11 mouse cellular contexts compared by ENCODE assay signal in genomic region chr4:155776704-155777335, GRCm38 (mm10). TPM values are rescaled to one million over a fixed set of nuclear protein-coding genes. Genes with fewer than 3 reads are reported as not detected.
A peak's percentile ranks its signal among the peaks of the same experiment; 100 is the strongest.
DNase-seq lines count a peak whose midpoint lies in the region; ATAC-seq and TF ChIP-seq lines count a peak whose summit lies in the region.
"Had no signal": no experiment of that assay in that cellular context is flagged by ENCODE, and none has a peak within 500 bp of the region (broad histone marks: within the 10 kb centered on the region; RNA-seq: fewer than 3 reads in every experiment).

No protein-coding gene starts in this region.

- no peak overlapping the region for H3K4me2 ChIP-seq in heart, embryonic 15.5 days
- H3K4me2 ChIP-seq in liver, embryonic 16.5 days (ENCODE audit: low read depth, low read length): no peak overlapping the region
- peak overlapping the region; percentile 15 for H3K4me2 ChIP-seq in myocyte (ENCODE audit: low read depth)
- H3K4me2 ChIP-seq: liver, embryonic 15.5 days; neural tube, embryonic 12.5 days had no signal

- H3K9ac ChIP-seq in heart, embryonic 15.5 days: no peak overlapping the region
- H3K9ac ChIP-seq in liver, embryonic 16.5 days (ENCODE audit: low read depth, low read length): no peak overlapping the region
- H3K9ac ChIP-seq: liver, embryonic 15.5 days; neural tube, embryonic 12.5 days had no signal

- H3K27me3 ChIP-seq in heart, embryonic 15.5 days: peaks cover 19% of the 10 kb centered on the region
- H3K27me3 ChIP-seq in liver, embryonic 16.5 days (ENCODE audit: control insufficient read depth, insufficient read depth, low read depth, low read length): peaks cover 46% of the 10 kb centered on the region
- H3K27me3 ChIP-seq in myocyte (ENCODE audit: control insufficient read depth, insufficient read depth, insufficient read length): no peaks in the 10 kb centered on the region

- 42% methylated on average over 2 of the region's 2 CpGs for WGBS in heart, embryonic 15.5 days
- 27% methylated on average over 2 of the region's 2 CpGs for WGBS in liver, embryonic 16.5 days (ENCODE audit: insufficient replicate concordance)

- H3K36me3 ChIP-seq in heart, embryonic 15.5 days: no peaks in the 10 kb centered on the region
- H3K36me3 ChIP-seq in liver, embryonic 16.5 days (ENCODE audit: control insufficient read depth, insufficient read depth): no peaks in the 10 kb centered on the region
- no peaks in the 10 kb centered on the region for H3K36me3 ChIP-seq in myocyte (ENCODE audit: control insufficient read depth, insufficient read depth)
- H3K36me3 ChIP-seq: liver, embryonic 15.5 days; neural tube, embryonic 12.5 days had no signal

- no peaks in the 10 kb centered on the region for H3K79me2 ChIP-seq in myocyte (ENCODE audit: control insufficient read depth, insufficient read depth)

- TF ChIP-seq POLR2A in myocyte (IDR thresholded peaks at IDR 0.05; ENCODE audit: insufficient read length, low read depth): no peak

- no peak for DNase-seq in heart, postnatal 36 days
- no peak for DNase-seq in liver
- DNase-seq in layer of hippocampus, adult 11-12 months (ENCODE audit: low spot score): no peak

- H3ac ChIP-seq in myocyte (ENCODE audit: control insufficient read depth, insufficient read length): no peak overlapping the region

- H3K4me3 ChIP-seq in heart, embryonic 15.5 days: no peak overlapping the region
- no peak overlapping the region for H3K4me3 ChIP-seq in liver, embryonic 16.5 days (ENCODE audit: low read depth, low read length)
- H3K4me3 ChIP-seq in brown adipose tissue, adult 24 weeks (ENCODE audit: insufficient read depth, low read depth, low read length): no peak overlapping the region
- no peak overlapping the region for H3K4me3 ChIP-seq in myocyte
- H3K4me3 ChIP-seq: liver, embryonic 15.5 days; neural tube, embryonic 12.5 days had no signal

- H3K4me1 ChIP-seq in heart, embryonic 15.5 days (replicated peaks): peaks cover 60% of the 10 kb centered on the region
- peaks cover 18% of the 10 kb centered on the region for H3K4me1 ChIP-seq in liver, embryonic 16.5 days (ENCODE audit: control insufficient read depth, low read depth, low read length)
- peaks cover 25% of the 10 kb centered on the region for H3K4me1 ChIP-seq in brown adipose tissue, adult 24 weeks (ENCODE audit: control insufficient read depth, insufficient read depth, insufficient read length, low read length)

- H3K9me3 ChIP-seq in heart, embryonic 15.5 days (replicated peaks): no peaks in the 10 kb centered on the region
- H3K9me3 ChIP-seq in liver, embryonic 16.5 days (replicated peaks; ENCODE audit: control insufficient read depth, low read length): no peaks in the 10 kb centered on the region
- H3K9me3 ChIP-seq: liver, embryonic 15.5 days; neural tube, embryonic 12.5 days had no signal

- intact Hi-C loops in heart, postnatal 36 days (cut with DNase I): no loop called here

- ATAC-seq in heart, embryonic 15.5 days (replicated peaks; ENCODE audit: insufficient number of reproducible peaks, insufficient read depth, low FRiP score, low read depth): no peak
- ATAC-seq in liver, embryonic 16.5 days (ENCODE audit: low read depth): peak; percentile 12; the same call in 1 of the 2 replicates
- no peak for ATAC-seq in inflammation-experienced regulatory T-cells, adult 6 months

- H3K27ac ChIP-seq in heart, embryonic 15.5 days: peak overlapping the region; percentile 69
- no peak overlapping the region for H3K27ac ChIP-seq in liver, embryonic 16.5 days (ENCODE audit: low read length)
- H3K27ac ChIP-seq in brown adipose tissue, adult 24 weeks (replicated peaks; ENCODE audit: low read depth, low read length): peak overlapping the region; percentile 97
- H3K27ac ChIP-seq: liver, embryonic 15.5 days; neural tube, embryonic 12.5 days had no signal

TF ChIP-seq in myocyte, 11 proteins besides CTCF, POLR2A, EP300 and RAD21:
- TF ChIP-seq CEBPB (IDR thresholded peaks at IDR 0.05; ENCODE audit: insufficient read depth, poor library complexity, severe bottlenecking) (no peak), TCF12 (IDR thresholded peaks at IDR 0.05; ENCODE audit: insufficient read depth, poor library complexity, severe bottlenecking) (no peak), TCF3 (IDR thresholded peaks at IDR 0.05; ENCODE audit: insufficient read length, low read depth) (no peak), POLR2AphosphoS2 (IDR thresholded peaks at IDR 0.05; ENCODE audit: insufficient read length, low read depth) (no peak), SRF (IDR thresholded peaks at IDR 0.05; ENCODE audit: control insufficient read depth, insufficient read length, low read depth) (no peak), USF1 (IDR thresholded peaks at IDR 0.05; ENCODE audit: low read depth) (no peak), E2F4 (IDR thresholded peaks at IDR 0.05; ENCODE audit: insufficient read depth) (no peak), MYOD1 (IDR thresholded peaks at IDR 0.05; ENCODE audit: control insufficient read depth in 1 of 3, insufficient read length in 2 of 3, low read depth in 2 of 3) (no peak), MYOG (IDR thresholded peaks at IDR 0.05; ENCODE audit: control insufficient read depth in 1 of 3, insufficient read depth in 1 of 3, insufficient read length in 2 of 3, low read depth in 2 of 3) (no peak)

RNA-seq across cellular contexts. Expression of gene Vwa1, which starts 2.3 kb away (rescaled TPM):
- polyA plus RNA-seq in heart, embryonic 15.5 days (2015; fragmentation: Nextera tagmentation; extraction: Ambion mirVana): 5.9 and 7.8 TPM in 2 replicates
- 1 to 10 TPM; 6.6 to 7.9 TPM for total RNA-seq in heart, postnatal 36 days (2021)
- 0.28 and 0.34 TPM in 2 replicates for polyA plus RNA-seq in liver, embryonic 16.5 days (2015; fragmentation: Nextera tagmentation; extraction: Ambion mirVana)
- polyA plus RNA-seq in brown adipose tissue, adult 24 weeks (2012; ENCODE audit: insufficient read depth, insufficient read length, missing spikeins): 2.3 and 3.9 TPM in 2 replicates
- polyA plus RNA-seq in myocyte (2012; fragmentation: generic; extraction: Trizol): 3.2 TPM
- under 1 TPM in 1 of 3 experiments, not detected in 2; 0.09 TPM for polyA plus RNA-seq in inflammation-experienced regulatory T-cells, adult 6 months (2017; shearing (Covaris generic))

RNA-seq across cellular contexts. Expression of gene Tmem88b, which starts 8.9 kb away (rescaled TPM):
- 1.7 and 2.0 TPM in 2 replicates for polyA plus RNA-seq in heart, embryonic 15.5 days (2015; fragmentation: Nextera tagmentation; extraction: Ambion mirVana)
- 1 to 10 TPM in 1 of 2 experiments, under 1 TPM in 1; 0.64 to 1.3 TPM for total RNA-seq in heart, postnatal 36 days (2021)
- polyA plus RNA-seq in liver, embryonic 16.5 days (2015; fragmentation: Nextera tagmentation; extraction: Ambion mirVana): 0.12 and 0.19 TPM in 2 replicates
- polyA plus RNA-seq in brown adipose tissue, adult 24 weeks (2012; ENCODE audit: insufficient read depth, insufficient read length, missing spikeins): 0.42 and 0.67 TPM in 2 replicates
- polyA plus RNA-seq in myocyte (2012; fragmentation: generic; extraction: Trizol): 0.97 TPM
- polyA plus RNA-seq in inflammation-experienced regulatory T-cells, adult 6 months (2017; shearing (Covaris generic)): not detected

RNA-seq across cellular contexts. Expression of gene Ankrd65, which starts 13.4 kb away (rescaled TPM):
- polyA plus RNA-seq in heart, embryonic 15.5 days (2015; fragmentation: Nextera tagmentation; extraction: Ambion mirVana): 0.13 TPM in 1 of 2 replicates, not detected in the other
- total RNA-seq in heart, postnatal 36 days (2021): not detected
- 0.08 TPM in 1 of 2 replicates, not detected in the other for polyA plus RNA-seq in liver, embryonic 16.5 days (2015; fragmentation: Nextera tagmentation; extraction: Ambion mirVana)
- not detected in 2 replicates for polyA plus RNA-seq in brown adipose tissue, adult 24 weeks (2012; ENCODE audit: insufficient read depth, insufficient read length, missing spikeins)
- not detected for polyA plus RNA-seq in myocyte (2012; fragmentation: generic; extraction: Trizol)
- polyA plus RNA-seq in inflammation-experienced regulatory T-cells, adult 6 months (2017; shearing (Covaris generic)): not detected
- polyA plus RNA-seq: brain, embryonic 14.5 days; neural tube, embryonic 12.5 days had no signal

RNA-seq across cellular contexts. Expression of gene Atad3a, which starts 15.9 kb away (rescaled TPM):
- 88.9 and 108 TPM in 2 replicates for polyA plus RNA-seq in heart, embryonic 15.5 days (2015; fragmentation: Nextera tagmentation; extraction: Ambion mirVana)
- 10 to 100 TPM; 45.1 to 45.9 TPM for total RNA-seq in heart, postnatal 36 days (2021)
- polyA plus RNA-seq in liver, embryonic 16.5 days (2015; fragmentation: Nextera tagmentation; extraction: Ambion mirVana): 43.7 and 49.5 TPM in 2 replicates
- polyA plus RNA-seq in brown adipose tissue, adult 24 weeks (2012; ENCODE audit: insufficient read depth, insufficient read length, missing spikeins): 57.0 and 74.0 TPM in 2 replicates
- polyA plus RNA-seq in myocyte (2012; fragmentation: generic; extraction: Trizol): 60.9 TPM
- polyA plus RNA-seq in inflammation-experienced regulatory T-cells, adult 6 months (2017; shearing (Covaris generic)): 10 to 100 TPM in 2 of 3 experiments, 1 to 10 TPM in 1; 9.8 to 27.2 (median 21.7) TPM

RNA-seq across cellular contexts. Expression of gene Mrpl20, which starts 25.9 kb away (rescaled TPM):
- polyA plus RNA-seq in heart, embryonic 15.5 days (2015; fragmentation: Nextera tagmentation; extraction: Ambion mirVana): 131 TPM in 2 replicates
- 10 to 100 TPM; 77.8 to 81.1 TPM for total RNA-seq in heart, postnatal 36 days (2021)
- 115 and 133 TPM in 2 replicates for polyA plus RNA-seq in liver, embryonic 16.5 days (2015; fragmentation: Nextera tagmentation; extraction: Ambion mirVana)
- polyA plus RNA-seq in brown adipose tissue, adult 24 weeks (2012; ENCODE audit: insufficient read depth, insufficient read length, missing spikeins): 367 and 416 TPM in 2 replicates
- 132 TPM for polyA plus RNA-seq in myocyte (2012; fragmentation: generic; extraction: Trizol)
- polyA plus RNA-seq in inflammation-experienced regulatory T-cells, adult 6 months (2017; shearing (Covaris generic)): 100 to 1,000 TPM; 105 to 200 (median 117) TPM
